Mouse (Mus musculus) stomach, embryonic 14.5 days (tissue): ENCODE results near the gene Gm10401. TPM values are rescaled to one million over a fixed set of nuclear protein-coding genes. Genes with fewer than 3 reads are reported as not detected.

Experiments used
- ATAC-seq: fragments of 200-750 bp; cut with Nextera tagmentation; 2 replicates; pipeline ENCODE4 v1.8.0; 2017; ENCODE audit warnings: low read depth, moderate TSS enrichment; ENCODE audit not compliant: insufficient number of reproducible peaks, insufficient read depth, low FRiP score
- H3K27ac ChIP-seq: fragments of 300-500 bp; sonication (generic); 2 replicates; pipeline ENCODE4 v1.5.1; 2014; ENCODE audit warnings: mild to moderate bottlenecking, low read length, moderate library complexity, mixed read lengths
- H3K27me3 ChIP-seq: fragments of 300-500 bp; sonication (generic); 2 replicates; pipeline ENCODE4 v1.6.1; 2014; ENCODE audit warnings: low read length, control low read depth, mixed read lengths; ENCODE audit not compliant: control insufficient read depth, insufficient read depth
- H3K36me3 ChIP-seq: fragments of 300-500 bp; sonication (generic); 2 replicates; pipeline ENCODE4 v1.6.1; 2014; ENCODE audit warnings: mild to moderate bottlenecking, control low read depth, low read length, moderate library complexity, mixed read lengths; ENCODE audit not compliant: control insufficient read depth, insufficient read depth
- H3K4me1 ChIP-seq: fragments of 300-500 bp; sonication (generic); 2 replicates; pipeline ENCODE4 v1.6.1; 2014; ENCODE audit warnings: low read length, control low read depth, mixed read lengths; ENCODE audit not compliant: control insufficient read depth, insufficient read depth
- H3K4me2 ChIP-seq: fragments of 300-500 bp; sonication (generic); replicated peaks from 2 replicates; pipeline ENCODE4 v1.6.1; 2014; ENCODE audit warnings: low read depth, low read length, control low read depth
- H3K4me3 ChIP-seq: fragments of 300-500 bp; sonication (generic); 2 replicates; pipeline ENCODE4 v1.5.1; 2014; ENCODE audit warnings: low read depth, low read length, control low read depth
- H3K9ac ChIP-seq: fragments of 300-500 bp; sonication (generic); replicated peaks from 2 replicates; pipeline ENCODE4 v1.6.1; 2014; ENCODE audit warnings: low read depth, mild to moderate bottlenecking, control low read depth, low read length, moderate library complexity, mixed read lengths
- H3K9me3 ChIP-seq: fragments of 300-500 bp; sonication (generic); 2 replicates; pipeline ENCODE4 v1.6.1; 2016; ENCODE audit warnings: low read depth, low read length, control low read depth; ENCODE audit not compliant: control insufficient read depth
- WGBS: fragments of 180-500 bp; shearing (Covaris S2); extraction: QIAGEN DNeasy Blood & Tissue Kit; methylation state at CpG from one replicate; pipeline ENCODE4 v1.1.7; 2014; 5-methylcytosine and 5-hydroxymethylcytosine counted together
- polyA plus RNA-seq: library from polyadenylated mRNA; unstranded; fragments of >200 nt; fragmentation: Nextera tagmentation; extraction: Ambion mirVana; gene quantifications from 2 replicates; pipeline ENCODE4 v1.2.1, GENCODE M21; 2014

Gm10401 gene
- polyA plus RNA-seq, 1 experiment from 2014 or later: 51.7 TPM

- H3K4me1 ChIP-seq: no peaks in the 10 kb centered on the region
- H3K4me3 ChIP-seq: no peak overlapping the region
- peaks cover 20% of the 10 kb centered on the region for H3K36me3 ChIP-seq
- ATAC-seq: no peak
- H3K27me3 ChIP-seq: no peaks in the 10 kb centered on the region
- no peak overlapping the region for H3K27ac ChIP-seq
- 90% methylated on average over 28 of the region's 28 CpGs for WGBS
- no peak overlapping the region for H3K4me2 ChIP-seq
- no peaks in the 10 kb centered on the region for H3K9me3 ChIP-seq
- no peak overlapping the region for H3K9ac ChIP-seq
These were observed 28.6 kb upstream of the Gm10401 start for GRCm38 (mm10) chr5:115126578-115127312.

GRCm38 (mm10) chr5:115125211-115125871 lies 27.2 kb upstream of the Gm10401 start:
- no peaks in the 10 kb centered on the region for H3K9me3 ChIP-seq
- H3K27ac ChIP-seq: no peak overlapping the region
- no peaks in the 10 kb centered on the region for H3K27me3 ChIP-seq
- H3K4me3 ChIP-seq: no peak overlapping the region
- no peak overlapping the region for H3K4me2 ChIP-seq
- H3K9ac ChIP-seq: no peak overlapping the region
- WGBS: 24% methylated on average over 24 of the region's 24 CpGs
- no peaks in the 10 kb centered on the region for H3K4me1 ChIP-seq
- H3K36me3 ChIP-seq: peaks cover 20% of the 10 kb centered on the region
- ATAC-seq: 0 out of 2 replicates have a peak, but pooled peaks have one; percentile 57

- no peak overlapping the region for H3K27ac ChIP-seq
- no peak overlapping the region for H3K4me3 ChIP-seq
- H3K4me1 ChIP-seq: no peaks in the 10 kb centered on the region
- H3K9me3 ChIP-seq: no peaks in the 10 kb centered on the region
- H3K36me3 ChIP-seq: peaks cover 20% of the 10 kb centered on the region
- 95% methylated on average over 6 of the region's 6 CpGs for WGBS
- H3K9ac ChIP-seq: no peak overlapping the region
- H3K27me3 ChIP-seq: no peaks in the 10 kb centered on the region
- no peak for ATAC-seq
- no peak overlapping the region for H3K4me2 ChIP-seq
These were observed 26.6 kb upstream of the Gm10401 start for GRCm38 (mm10) chr5:115124690-115125089.

GRCm38 (mm10) chr5:115120978-115121377 lies 22.9 kb upstream of the Gm10401 start:
- Histone ChIP-seq H3K4me3 (no peak overlapping the region), H3K4me1 (0 out of 2 replicates have a peak, but pooled peaks cover 2% of the 10 kb centered on the region), H3K27ac (no peak overlapping the region), H3K36me3 (peaks cover 8% of the 10 kb centered on the region), H3K9me3 (no peaks in the 10 kb centered on the region), H3K9ac (no peak overlapping the region), H3K4me2 (no peak overlapping the region), H3K27me3 (no peaks in the 10 kb centered on the region)
- ATAC-seq: no peak
- WGBS: 80% methylated on average over 5 of the region's 5 CpGs

GRCm38 (mm10) chr5:115118961-115119570 lies 21.0 kb upstream of the Gm10401 start, which contains the start of gene Acads:
Acads (minus strand) TSS chr5:115119346.
- WGBS: 1% methylated on average over 39 of the region's 39 CpGs
- Histone ChIP-seq H3K4me2 (peak within 1 kb of the TSS; percentile 49), H3K9ac (peak within 1 kb of the TSS; percentile 36), H3K27me3 (no peaks in the 10 kb centered on the region), H3K4me1 (0 out of 2 replicates have a peak, but pooled peaks cover 2% of the 10 kb centered on the region), H3K9me3 (no peaks in the 10 kb centered on the region), H3K4me3 (peak within 1 kb of the TSS; percentile 59), H3K27ac (peak within 1 kb of the TSS; percentile 52; the same call in 1 of the 2 replicates), H3K36me3 (peaks cover 6% of the 10 kb centered on the region)
- ATAC-seq: peak; percentile 93

GRCm38 (mm10) chr5:115117467-115117866 lies 19.4 kb upstream of the Gm10401 start:
- ATAC-seq: no peak
- Histone ChIP-seq H3K9me3 (no peaks in the 10 kb centered on the region), H3K27ac (no peak overlapping the region), H3K27me3 (no peaks in the 10 kb centered on the region), H3K4me3 (no peak overlapping the region), H3K36me3 (peaks cover 6% of the 10 kb centered on the region), H3K4me1 (0 out of 2 replicates have a peak, but pooled peaks cover 2% of the 10 kb centered on the region), H3K4me2 (no peak overlapping the region), H3K9ac (no peak overlapping the region)
- WGBS: 85% methylated on average over 13 of the region's 13 CpGs

GRCm38 (mm10) chr5:115116426-115116825 lies 18.3 kb upstream of the Gm10401 start:
- 87% methylated on average over 3 of the region's 3 CpGs for WGBS
- Histone ChIP-seq H3K9ac (no peak overlapping the region), H3K4me2 (no peak overlapping the region), H3K36me3 (peaks cover 8% of the 10 kb centered on the region), H3K9me3 (no peaks in the 10 kb centered on the region), H3K27ac (no peak overlapping the region), H3K27me3 (no peaks in the 10 kb centered on the region), H3K4me1 (0 out of 2 replicates have a peak, but pooled peaks cover 2% of the 10 kb centered on the region), H3K4me3 (no peak overlapping the region)
- ATAC-seq: no peak

GRCm38 (mm10) chr5:115114501-115114900 lies 16.4 kb upstream of the Gm10401 start:
- Histone ChIP-seq H3K4me1 (0 out of 2 replicates have a peak, but pooled peaks cover 2% of the 10 kb centered on the region), H3K9ac (no peak overlapping the region), H3K27ac (no peak overlapping the region), H3K4me2 (no peak overlapping the region), H3K4me3 (no peak overlapping the region), H3K9me3 (no peaks in the 10 kb centered on the region), H3K27me3 (no peaks in the 10 kb centered on the region), H3K36me3 (peaks cover 13% of the 10 kb centered on the region)
- no peak for ATAC-seq
- 91% methylated on average over 8 of the region's 8 CpGs for WGBS
